ENCODE assay signal across 8 mouse cellular contexts in the genomic region with DNA sequence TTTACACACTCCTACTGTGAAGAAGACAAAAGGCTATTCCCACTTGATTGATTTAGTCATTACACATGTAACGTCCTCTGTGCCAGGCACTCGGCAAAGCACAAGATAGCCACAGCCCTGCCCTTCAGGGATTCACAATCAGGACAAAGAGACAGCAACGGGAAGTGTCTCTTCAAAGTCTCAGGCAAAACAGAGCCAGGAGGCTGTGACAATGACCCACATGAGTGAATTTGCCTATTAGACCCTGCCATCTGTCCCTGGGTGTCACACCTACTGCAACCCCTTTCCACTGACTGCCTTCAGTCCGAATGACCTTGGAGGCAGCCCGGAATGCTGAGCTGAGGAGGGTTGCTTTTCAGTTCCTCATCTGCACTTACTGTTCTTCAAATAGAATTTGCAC.
DNase-seq lines count a peak whose midpoint lies in the region; ATAC-seq and TF ChIP-seq lines count a peak whose summit lies in the region.

No protein-coding gene starts in this region.

- no peak for TF ChIP-seq CTCF in stomach, postnatal 0 days (IDR thresholded peaks at IDR 0.05; ENCODE audit: low read depth)

- H3K4me2 ChIP-seq in stomach, embryonic 14.5 days (replicated peaks; ENCODE audit: low read depth, low read length) = peak overlapping the region; percentile 31; the same call in 1 of the 2 replicates
- H3K4me2 ChIP-seq in stomach, postnatal 0 days (replicated peaks; ENCODE audit: low read depth) = no peak overlapping the region
- peak overlapping the region; percentile 27; the same call in 1 of the 2 replicates for H3K4me2 ChIP-seq in forebrain, embryonic 11.5 days (ENCODE audit: low read depth, low read length, severe bottlenecking)
- peak overlapping the region; percentile 54; the same call in 1 of the 2 replicates for H3K4me2 ChIP-seq in intestine, embryonic 15.5 days (replicated peaks)
- peak overlapping the region; percentile 42; the same call in 1 of the 2 replicates for H3K4me2 ChIP-seq in stomach, embryonic 16.5 days (ENCODE audit: low read depth, low read length)

- no peak for ATAC-seq in stomach, embryonic 14.5 days (ENCODE audit: insufficient number of reproducible peaks, insufficient read depth, low FRiP score, low read depth)
- ATAC-seq in stomach, postnatal 0 days (ENCODE audit: low FRiP score, low TSS enrichment) = no peak
- ATAC-seq in forebrain, embryonic 11.5 days (replicated peaks; ENCODE audit: low FRiP score) = peak; percentile 66
- 0 out of 2 replicates have a peak, but pooled peaks have one; percentile 2 for ATAC-seq in intestine, embryonic 15.5 days
- ATAC-seq in stomach, embryonic 16.5 days (ENCODE audit: insufficient read depth, low FRiP score) = no peak

- H3K9me3 ChIP-seq in stomach, embryonic 14.5 days (ENCODE audit: control insufficient read depth, low read depth, low read length) = no peaks in the 10 kb centered on the region
- H3K9me3 ChIP-seq in stomach, postnatal 0 days (ENCODE audit: control insufficient read depth, low read length) = no peaks in the 10 kb centered on the region
- no peaks in the 10 kb centered on the region for H3K9me3 ChIP-seq in forebrain, embryonic 11.5 days (ENCODE audit: control insufficient read depth, low read length)
- no peaks in the 10 kb centered on the region for H3K9me3 ChIP-seq in intestine, embryonic 15.5 days
- no peaks in the 10 kb centered on the region for H3K9me3 ChIP-seq in stomach, embryonic 16.5 days (replicated peaks; ENCODE audit: control insufficient read depth, low read length)

- H3K36me3 ChIP-seq in stomach, embryonic 14.5 days (ENCODE audit: control insufficient read depth, insufficient read depth, low read length) = no peaks in the 10 kb centered on the region
- H3K36me3 ChIP-seq in stomach, postnatal 0 days (ENCODE audit: control insufficient read depth, insufficient read depth, low read length) = no peaks in the 10 kb centered on the region
- H3K36me3 ChIP-seq in forebrain, embryonic 11.5 days (ENCODE audit: control insufficient read depth, insufficient read depth, low read length) = no peaks in the 10 kb centered on the region
- no peaks in the 10 kb centered on the region for H3K36me3 ChIP-seq in intestine, embryonic 15.5 days
- H3K36me3 ChIP-seq in stomach, embryonic 16.5 days (ENCODE audit: control insufficient read depth, insufficient read depth, low read length) = no peaks in the 10 kb centered on the region

- H3K4me1 ChIP-seq in stomach, embryonic 14.5 days (ENCODE audit: control insufficient read depth, insufficient read depth, low read length) = no peaks in the 10 kb centered on the region
- no peaks in the 10 kb centered on the region for H3K4me1 ChIP-seq in stomach, postnatal 0 days (replicated peaks; ENCODE audit: control insufficient read depth, insufficient read depth)
- peaks cover 12% of the 10 kb centered on the region for H3K4me1 ChIP-seq in forebrain, embryonic 11.5 days (replicated peaks; ENCODE audit: control insufficient read depth, insufficient read depth, low read length)
- no peaks in the 10 kb centered on the region for H3K4me1 ChIP-seq in intestine, embryonic 15.5 days (replicated peaks)
- 0 out of 2 replicates have a peak, but pooled peaks cover 4% of the 10 kb centered on the region for H3K4me1 ChIP-seq in stomach, embryonic 16.5 days (ENCODE audit: control insufficient read depth, insufficient read depth, low read length)

- WGBS in stomach, embryonic 14.5 days = 27% methylated on average over 5 of the region's 5 CpGs
- WGBS in stomach, postnatal 0 days = 26% methylated on average over 5 of the region's 5 CpGs
- WGBS in forebrain, embryonic 11.5 days = 24% methylated on average over 5 of the region's 5 CpGs
- 25% methylated on average over 5 of the region's 5 CpGs for WGBS in intestine, embryonic 15.5 days
- WGBS in stomach, embryonic 16.5 days = 21% methylated on average over 5 of the region's 5 CpGs

- no peak for TF ChIP-seq EP300 in stomach, postnatal 0 days (optimal IDR thresholded peaks at IDR 0.05)

- H3K4me3 ChIP-seq in stomach, embryonic 14.5 days (ENCODE audit: low read depth, low read length) = no peak overlapping the region
- no peak overlapping the region for H3K4me3 ChIP-seq in stomach, postnatal 0 days (ENCODE audit: low read depth, low read length)
- H3K4me3 ChIP-seq in forebrain, embryonic 11.5 days (ENCODE audit: low read depth, low read length) = no peak overlapping the region
- H3K4me3 ChIP-seq in intestine, embryonic 15.5 days (replicated peaks) = no peak overlapping the region
- no peak overlapping the region for H3K4me3 ChIP-seq in stomach, embryonic 16.5 days (replicated peaks; ENCODE audit: low read length)

- H3K27ac ChIP-seq in stomach, embryonic 14.5 days (ENCODE audit: low read length) = no peak overlapping the region
- no peak overlapping the region for H3K27ac ChIP-seq in stomach, postnatal 0 days (replicated peaks)
- H3K27ac ChIP-seq in forebrain, embryonic 11.5 days (ENCODE audit: low read depth, low read length) = peak overlapping the region; percentile 62
- H3K27ac ChIP-seq in intestine, embryonic 15.5 days = no peak overlapping the region
- no peak overlapping the region for H3K27ac ChIP-seq in stomach, embryonic 16.5 days (ENCODE audit: low read length)

- DNase-seq in stomach, postnatal 0 days (ENCODE audit: low spot score) = no peak
- DNase-seq in forebrain, embryonic 11.5 days (ENCODE audit: low spot score) = no peak
- no peak for DNase-seq in frontal cortex, postnatal 10 days (ENCODE audit: low spot score in 2 of 2)
- no peak for DNase-seq in gastrocnemius, adult 18-20 months (ENCODE audit: low spot score)
- no peak for DNase-seq in ovary, postnatal 36 days (ENCODE audit: low spot score)

- no peak overlapping the region for H3K9ac ChIP-seq in stomach, embryonic 14.5 days (replicated peaks; ENCODE audit: low read depth, low read length)
- H3K9ac ChIP-seq in stomach, postnatal 0 days (ENCODE audit: low read length) = no peak overlapping the region
- no peak overlapping the region; the same call in 1 of the 2 replicates for H3K9ac ChIP-seq in forebrain, embryonic 11.5 days (ENCODE audit: low read length)
- no peak overlapping the region for H3K9ac ChIP-seq in intestine, embryonic 15.5 days
- no peak overlapping the region for H3K9ac ChIP-seq in stomach, embryonic 16.5 days (ENCODE audit: low read length)

- H3K27me3 ChIP-seq in stomach, embryonic 14.5 days (ENCODE audit: control insufficient read depth, insufficient read depth, low read length) = no peaks in the 10 kb centered on the region
- H3K27me3 ChIP-seq in stomach, postnatal 0 days (ENCODE audit: control insufficient read depth, insufficient read depth, low read length) = no peaks in the 10 kb centered on the region
- H3K27me3 ChIP-seq in forebrain, embryonic 11.5 days (ENCODE audit: control insufficient read depth, insufficient read depth, low read length) = no peaks in the 10 kb centered on the region
- H3K27me3 ChIP-seq in intestine, embryonic 15.5 days (replicated peaks) = no peaks in the 10 kb centered on the region
- no peaks in the 10 kb centered on the region for H3K27me3 ChIP-seq in stomach, embryonic 16.5 days (ENCODE audit: control insufficient read depth, insufficient read depth, low read length)

Comparison
In these comparisons a context has a peak if more than half of its experiments do, and no peak if none do; other contexts are left out.
1. ATAC-seq: peak in forebrain, embryonic 11.5 days (single experiment) and intestine, embryonic 15.5 days (single experiment); none in stomach, embryonic 14.5 days (single experiment), stomach, postnatal 0 days (single experiment) and stomach, embryonic 16.5 days (single experiment).